Mouse (Mus musculus) E14TG2a.4 (cell line): Measurements from ENCODE around the gene Rhox2f.
"Not testable (repeated sequence)": the region's sequence is repeated elsewhere in the genome, so short reads cannot be mapped to it uniquely, and the experiment has no call there.

Experiments used
- CTCF ChIP-seq: conservative IDR thresholded peaks from 2 replicates; pipeline ENCODE4 v1.5.1; 2014; ENCODE audit warnings: low read length
- NANOG ChIP-seq: IDR thresholded peaks from 2 replicates; pipeline ENCODE4 v1.6.1; 2014; ENCODE audit warnings: borderline replicate concordance, low read length, mixed read lengths

DNA sequence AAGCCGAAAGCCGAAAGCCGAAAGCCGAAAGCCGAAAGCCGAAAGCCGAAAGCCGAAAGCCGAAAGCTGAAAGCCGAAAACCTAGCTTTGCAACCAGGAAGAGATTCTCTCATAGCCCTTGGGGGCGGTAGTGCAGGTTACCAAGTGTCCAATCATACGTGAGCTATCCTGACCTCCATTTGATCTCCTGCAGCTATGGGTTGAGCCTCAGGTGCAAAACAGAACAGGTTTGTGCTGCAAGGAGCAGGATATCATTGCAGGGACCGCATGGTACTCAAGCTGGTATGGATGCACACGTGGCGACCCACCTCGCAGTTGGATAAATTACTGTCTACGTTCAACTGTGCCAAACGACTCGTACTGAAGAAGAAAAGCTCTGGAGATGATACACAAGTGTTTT is 36.4 kb downstream of the Rhox2f start, which contains the start of gene Rhox4f:
- not testable (repeated sequence) for TF ChIP-seq CTCF, NANOG
